24 mouse cellular contexts compared by ENCODE assay signal in the genomic region with DNA sequence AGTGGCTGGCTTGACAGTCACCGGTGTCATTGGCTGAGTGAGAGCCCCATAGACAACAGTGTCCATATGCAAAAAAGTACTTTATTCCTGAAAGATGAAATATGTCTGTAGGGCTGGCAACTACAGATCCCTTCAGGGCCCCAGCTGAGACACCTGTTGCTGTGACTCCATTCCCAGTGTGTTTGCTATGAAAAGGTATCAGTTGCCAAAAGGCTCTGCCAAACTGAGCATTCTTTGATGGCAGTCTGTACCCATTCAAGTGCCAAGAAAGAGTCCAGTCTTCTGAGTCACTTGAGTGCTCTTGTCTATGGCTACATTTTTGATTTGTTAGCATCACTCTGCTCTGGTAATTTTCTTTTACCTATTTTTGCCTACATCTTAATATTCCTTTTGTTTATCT.
DNase-seq lines count a peak whose midpoint lies in the region; ATAC-seq and TF ChIP-seq lines count a peak whose summit lies in the region.
"Had no signal": no experiment of that assay in that cellular context is flagged by ENCODE, and none has a peak within 500 bp of the region (broad histone marks: within the 10 kb centered on the region; RNA-seq: fewer than 3 reads in every experiment).

No protein-coding gene starts in this region.

- H3K4me1 ChIP-seq in midbrain, postnatal 0 days (ENCODE audit: insufficient read depth, low read length) = no peaks in the 10 kb centered on the region
- H3K4me1 ChIP-seq in midbrain, embryonic 15.5 days = no peaks in the 10 kb centered on the region
- no peaks in the 10 kb centered on the region for H3K4me1 ChIP-seq in kidney, embryonic 14.5 days (ENCODE audit: control insufficient read depth, insufficient read depth, low read length)
- H3K4me1 ChIP-seq: embryonic facial prominence, embryonic 10.5 days; heart, embryonic 13.5 days had no signal

- no peaks in the 10 kb centered on the region for H3K36me3 ChIP-seq in midbrain, postnatal 0 days (ENCODE audit: insufficient read depth, low read length)
- H3K36me3 ChIP-seq in midbrain, embryonic 15.5 days (replicated peaks) = no peaks in the 10 kb centered on the region
- no peaks in the 10 kb centered on the region for H3K36me3 ChIP-seq in kidney, embryonic 14.5 days (ENCODE audit: control insufficient read depth, insufficient read depth, low read length)
- H3K36me3 ChIP-seq: embryonic facial prominence, embryonic 10.5 days; G1E; heart, embryonic 13.5 days had no signal

- H3K4me3 ChIP-seq in midbrain, postnatal 0 days (ENCODE audit: low read depth, low read length) = no peak overlapping the region
- no peak overlapping the region for H3K4me3 ChIP-seq in midbrain, embryonic 15.5 days
- H3K4me3 ChIP-seq in kidney, embryonic 14.5 days (ENCODE audit: low read length) = no peak overlapping the region
- H3K4me3 ChIP-seq: embryonic facial prominence, embryonic 10.5 days; gastrocnemius, adult 2 months; heart, embryonic 13.5 days had no signal

- H3K9ac ChIP-seq in midbrain, postnatal 0 days (replicated peaks; ENCODE audit: low read length, poor library complexity, severe bottlenecking) = no peak overlapping the region
- H3K9ac ChIP-seq in midbrain, embryonic 15.5 days = no peak overlapping the region
- no peak overlapping the region for H3K9ac ChIP-seq in kidney, embryonic 14.5 days (ENCODE audit: low read depth, low read length)
- H3K9ac ChIP-seq: heart, embryonic 13.5 days had no signal

- H3K27me3 ChIP-seq in midbrain, postnatal 0 days (ENCODE audit: insufficient read depth, low read length) = no peaks in the 10 kb centered on the region
- no peaks in the 10 kb centered on the region for H3K27me3 ChIP-seq in midbrain, embryonic 15.5 days (replicated peaks)
- no peaks in the 10 kb centered on the region for H3K27me3 ChIP-seq in kidney, embryonic 14.5 days (ENCODE audit: control insufficient read depth, insufficient read depth, low read length)
- H3K27me3 ChIP-seq: heart, embryonic 13.5 days; Patski had no signal

- H3K27ac ChIP-seq in midbrain, postnatal 0 days (ENCODE audit: low read depth, low read length) = no peak overlapping the region
- H3K27ac ChIP-seq in midbrain, embryonic 15.5 days = no peak overlapping the region
- no peak overlapping the region for H3K27ac ChIP-seq in kidney, embryonic 14.5 days (ENCODE audit: low read depth, low read length)
- H3K27ac ChIP-seq: embryonic facial prominence, embryonic 10.5 days; gastrocnemius, adult 2 months; heart, embryonic 13.5 days had no signal

- no peak overlapping the region for H3K4me2 ChIP-seq in midbrain, postnatal 0 days (ENCODE audit: low read depth, low read length, poor library complexity, severe bottlenecking)
- H3K4me2 ChIP-seq in midbrain, embryonic 15.5 days = no peak overlapping the region
- H3K4me2 ChIP-seq in kidney, embryonic 14.5 days (replicated peaks; ENCODE audit: low read depth, low read length) = no peak overlapping the region
- H3K4me2 ChIP-seq: heart, embryonic 13.5 days had no signal

- no peaks in the 10 kb centered on the region for H3K9me3 ChIP-seq in midbrain, postnatal 0 days (ENCODE audit: low read length)
- H3K9me3 ChIP-seq in midbrain, embryonic 15.5 days = no peaks in the 10 kb centered on the region
- H3K9me3 ChIP-seq in kidney, embryonic 14.5 days (ENCODE audit: control insufficient read depth, low read length) = no peaks in the 10 kb centered on the region
- H3K9me3 ChIP-seq: embryonic facial prominence, embryonic 10.5 days; heart, embryonic 13.5 days had no signal

- no peak for ATAC-seq in midbrain, postnatal 0 days (ENCODE audit: low FRiP score)
- ATAC-seq in midbrain, embryonic 15.5 days (replicated peaks) = no peak
- ATAC-seq in kidney, embryonic 14.5 days (ENCODE audit: low FRiP score, low TSS enrichment) = no peak
- ATAC-seq: activated CD4-positive, CD25-positive, alpha-beta regulatory T cell, adult 4 months; CD4-positive, CD25-positive, alpha-beta regulatory T cell, adult 4 months; forebrain, embryonic 16.5 days; hindbrain, embryonic 16.5 days; inflammation-experienced regulatory T-cells, adult 6 months; Patski had no signal

- DNase-seq in cerebellum, postnatal 14 days = peak; percentile 31 to 34
- no peak for DNase-seq in cerebellum, postnatal 36 days
- DNase-seq in midbrain, postnatal 0 days (ENCODE audit: low spot score) = peak; percentile 1
- DNase-seq in brain, adult 2 months (ENCODE audit: low read depth, low spot score) = peak; percentile 4
- no peak for DNase-seq in urinary bladder, postnatal 4 days (ENCODE audit: low spot score in 2 of 2)
- no peak for DNase-seq in lung, adult 18-20 months
- DNase-seq: adrenal gland, postnatal 14 days; cerebellum, adult 8-10 months; gastrocnemius, adult 2 months; gastrocnemius, postnatal 36 days; heart, adult 11 months; heart, postnatal 36 days; kidney, adult 11 months had no signal

- TF ChIP-seq CTCF in midbrain, postnatal 0 days (IDR thresholded peaks at IDR 0.05) = no peak

- 96% methylated on average over 1 of the region's 1 CpGs for WGBS in midbrain, postnatal 0 days
- WGBS in midbrain, embryonic 15.5 days = 94% methylated on average over 1 of the region's 1 CpGs
- 100% methylated on average over 1 of the region's 1 CpGs for WGBS in kidney, embryonic 14.5 days

Comparison
In these comparisons a context has a peak if more than half of its experiments do, and no peak if none do; other contexts are left out.
1. DNase-seq: peak in cerebellum, postnatal 14 days (2 of 2), midbrain, postnatal 0 days (single experiment) and brain, adult 2 months (single experiment); none in cerebellum, postnatal 36 days (0 of 2), urinary bladder, postnatal 4 days (0 of 2) and lung, adult 18-20 months (0 of 2).